Mouse (Mus musculus): Measurements from ENCODE around the gene Cdk11b. TPM values are rescaled to one million over a fixed set of nuclear protein-coding genes. Genes with fewer than 3 reads are reported as not detected.

Gene Cdk11b
- total RNA-seq, 2 experiments from 2014 or later = 44.8 to 53.9 TPM

Other genes with a start within 250 kb of the Cdk11b start
- not detected in 2 replicates for gene Gabrd, start 226.7 kb upstream of the Cdk11b start, total RNA-seq (2014; fragmentation: Nextera tagmentation)
- not detected in 2 replicates for gene Gabrd, start 226.7 kb upstream of the Cdk11b start, total RNA-seq (2017)
- 0.92 TPM in 1 of 2 replicates, not detected in the other for gene Cfap74, start 215.7 kb upstream of the Cdk11b start, total RNA-seq (2014; fragmentation: Nextera tagmentation)
- 0.13 TPM in 1 of 2 replicates, not detected in the other for gene Cfap74, start 215.7 kb upstream of the Cdk11b start, total RNA-seq (2017)
- not detected in 2 replicates for gene Tmem52, start 155.7 kb upstream of the Cdk11b start, total RNA-seq (2014; fragmentation: Nextera tagmentation)
- not detected in 2 replicates for gene Tmem52, start 155.7 kb upstream of the Cdk11b start, total RNA-seq (2017)
- gene Gnb1, start 133.5 kb upstream of the Cdk11b start, total RNA-seq (2014; fragmentation: Nextera tagmentation) = 220 and 223 TPM in 2 replicates
- gene Gnb1, start 133.5 kb upstream of the Cdk11b start, total RNA-seq (2017) = 135 and 137 TPM in 2 replicates
- 70.8 and 90.6 TPM in 2 replicates for gene Nadk, start 62.5 kb upstream of the Cdk11b start, total RNA-seq (2014; fragmentation: Nextera tagmentation)
- 74.1 and 76.1 TPM in 2 replicates for gene Nadk, start 62.5 kb upstream of the Cdk11b start, total RNA-seq (2017)
- gene Slc35e2, start 23.4 kb upstream of the Cdk11b start, total RNA-seq (2014; fragmentation: Nextera tagmentation) = 10.4 and 16.8 TPM in 2 replicates
- 6.9 and 10.3 TPM in 2 replicates for gene Slc35e2, start 23.4 kb upstream of the Cdk11b start, total RNA-seq (2017)
- gene Gm10563, start 20.6 kb downstream of the Cdk11b start, total RNA-seq (2014; fragmentation: Nextera tagmentation) = not detected in 2 replicates
- gene Gm10563, start 20.6 kb downstream of the Cdk11b start, total RNA-seq (2017) = not detected in 2 replicates
- gene Mmp23, start 28.5 kb downstream of the Cdk11b start, total RNA-seq (2014; fragmentation: Nextera tagmentation) = not detected in 2 replicates
- gene Mmp23, start 28.5 kb downstream of the Cdk11b start, total RNA-seq (2017) = not detected in 2 replicates
- 2.9 and 18.0 TPM in 2 replicates for gene Mib2, start 44.3 kb downstream of the Cdk11b start, total RNA-seq (2014; fragmentation: Nextera tagmentation)
- 15.6 and 17.7 TPM in 2 replicates for gene Mib2, start 44.3 kb downstream of the Cdk11b start, total RNA-seq (2017)
- gene Fndc10, start 69.5 kb downstream of the Cdk11b start, total RNA-seq (2014; fragmentation: Nextera tagmentation) = 2.8 and 7.6 TPM in 2 replicates
- 0.88 and 2.1 TPM in 2 replicates for gene Fndc10, start 69.5 kb downstream of the Cdk11b start, total RNA-seq (2017)
- gene Ssu72, start 79.9 kb downstream of the Cdk11b start, total RNA-seq (2014; fragmentation: Nextera tagmentation) = 58.5 and 75.8 TPM in 2 replicates
- gene Ssu72, start 79.9 kb downstream of the Cdk11b start, total RNA-seq (2017) = 80.5 and 99.6 TPM in 2 replicates
- gene Tmem240, start 109.9 kb downstream of the Cdk11b start, total RNA-seq (2014; fragmentation: Nextera tagmentation) = 0.32 and 0.95 TPM in 2 replicates
- 0.31 TPM in 1 of 2 replicates, not detected in the other for gene Tmem240, start 109.9 kb downstream of the Cdk11b start, total RNA-seq (2017)
- gene Atad3a, start 136.2 kb downstream of the Cdk11b start, total RNA-seq (2014; fragmentation: Nextera tagmentation) = 66.8 and 134 TPM in 2 replicates
- 95.3 and 118 TPM in 2 replicates for gene Atad3a, start 136.2 kb downstream of the Cdk11b start, total RNA-seq (2017)
- gene Vwa1, start 149.8 kb downstream of the Cdk11b start, total RNA-seq (2014; fragmentation: Nextera tagmentation) = not detected in 2 replicates
- gene Vwa1, start 149.8 kb downstream of the Cdk11b start, total RNA-seq (2017) = 0.26 and 0.36 TPM in 2 replicates
- not detected in 2 replicates for gene Tmem88b, start 161.0 kb downstream of the Cdk11b start, total RNA-seq (2014; fragmentation: Nextera tagmentation)
- gene Tmem88b, start 161.0 kb downstream of the Cdk11b start, total RNA-seq (2017) = not detected in 2 replicates
- gene Ankrd65, start 165.6 kb downstream of the Cdk11b start, total RNA-seq (2014; fragmentation: Nextera tagmentation) = not detected in 2 replicates
- not detected in 2 replicates for gene Ankrd65, start 165.6 kb downstream of the Cdk11b start, total RNA-seq (2017)
- gene Mrpl20, start 178.0 kb downstream of the Cdk11b start, total RNA-seq (2014; fragmentation: Nextera tagmentation) = 191 and 198 TPM in 2 replicates
- gene Mrpl20, start 178.0 kb downstream of the Cdk11b start, total RNA-seq (2017) = 84.2 and 91.1 TPM in 2 replicates
- 94.6 and 104 TPM in 2 replicates for gene Ccnl2, start 187.6 kb downstream of the Cdk11b start, total RNA-seq (2014; fragmentation: Nextera tagmentation)
- gene Ccnl2, start 187.6 kb downstream of the Cdk11b start, total RNA-seq (2017) = 75.5 and 84.0 TPM in 2 replicates
- 130 and 149 TPM in 2 replicates for gene Aurkaip1, start 206.4 kb downstream of the Cdk11b start, total RNA-seq (2014; fragmentation: Nextera tagmentation)
- 101 and 159 TPM in 2 replicates for gene Aurkaip1, start 206.4 kb downstream of the Cdk11b start, total RNA-seq (2017)
- gene Mxra8, start 214.8 kb downstream of the Cdk11b start, total RNA-seq (2014; fragmentation: Nextera tagmentation) = 0.39 TPM in 1 of 2 replicates, not detected in the other
- not detected in 2 replicates for gene Mxra8, start 214.8 kb downstream of the Cdk11b start, total RNA-seq (2017)
- gene Dvl1, start 222.5 kb downstream of the Cdk11b start, total RNA-seq (2014; fragmentation: Nextera tagmentation) = 10.1 and 20.3 TPM in 2 replicates
- gene Dvl1, start 222.5 kb downstream of the Cdk11b start, total RNA-seq (2017) = 12.4 and 21.6 TPM in 2 replicates
- gene Tas1r3, start 238.5 kb downstream of the Cdk11b start, total RNA-seq (2014; fragmentation: Nextera tagmentation) = 1.5 TPM in 1 of 2 replicates, not detected in the other
- gene Tas1r3, start 238.5 kb downstream of the Cdk11b start, total RNA-seq (2017) = 0.30 and 0.93 TPM in 2 replicates
- 9.4 and 16.7 TPM in 2 replicates for gene Cptp, start 244.6 kb downstream of the Cdk11b start, total RNA-seq (2014; fragmentation: Nextera tagmentation)
- 7.0 and 7.8 TPM in 2 replicates for gene Cptp, start 244.6 kb downstream of the Cdk11b start, total RNA-seq (2017)
- gene Ints11, start 244.7 kb downstream of the Cdk11b start, total RNA-seq (2014; fragmentation: Nextera tagmentation) = 49.0 and 64.7 TPM in 2 replicates
- gene Ints11, start 244.7 kb downstream of the Cdk11b start, total RNA-seq (2017) = 34.7 and 37.9 TPM in 2 replicates

Measured in granulocyte monocyte progenitor cell, adult 5-6 weeks (primary cell).